Mouse (Mus musculus): Measurements from ENCODE around the gene Tpmt. TPM values are rescaled to one million over a fixed set of nuclear protein-coding genes. Genes with fewer than 3 reads are reported as not detected.

The Tpmt gene
- total and polyA plus RNA-seq, 3 experiments = 1.6 to 3.6 (median 3.1) TPM

DNA sequence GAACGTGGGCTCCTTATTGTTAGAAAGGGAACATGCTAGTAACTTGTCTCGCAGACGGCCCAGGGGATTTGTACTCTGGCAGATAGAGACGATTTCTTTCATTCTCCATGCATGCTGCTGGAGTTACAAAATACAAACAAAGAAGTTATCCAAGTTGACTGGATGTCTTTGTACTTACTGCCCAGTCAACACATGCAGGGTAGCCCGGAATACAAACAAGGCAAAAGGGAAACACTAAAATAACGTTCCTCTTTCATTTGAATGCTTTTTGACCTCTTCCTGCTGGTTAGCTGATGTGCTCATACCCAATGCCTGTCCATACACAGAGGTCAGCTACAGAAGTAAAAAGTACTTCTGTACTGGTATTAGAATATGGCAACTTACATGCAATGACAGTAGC lies 6.6 kb downstream of the Tpmt start:
- DNase-seq (ENCODE audit: extremely low read depth) = no peak
- Histone ChIP-seq H3K9me3 (replicated peaks; ENCODE audit: low read length) (no peaks in the 10 kb centered on the region), H3K4me1 (ENCODE audit: control insufficient read depth in 1 of 2, insufficient read depth in 2 of 2) (peaks cover 3 to 10% of the 10 kb centered on the region in 2 experiments), H3K9ac (ENCODE audit: insufficient read depth, low read depth) (no peak overlapping the region), H3K27me3 (replicated peaks) (no peaks in the 10 kb centered on the region), H3K27ac (ENCODE audit: insufficient read depth, low read depth) (no peak overlapping the region), H3K79me2 (replicated peaks; ENCODE audit: control insufficient read depth, extremely low read depth, insufficient read depth, poor library complexity, severe bottlenecking) (no peaks in the 10 kb centered on the region), H3K4me3 (replicated peaks in 1 of 3; ENCODE audit: low read depth in 2 of 3, low read length in 2 of 3, poor library complexity in 1 of 3) (no peak overlapping the region), H3K4me2 (ENCODE audit: insufficient read depth, low read depth, poor library complexity, severe bottlenecking) (no peak overlapping the region), H3K36me3 (replicated peaks in 1 of 2; ENCODE audit: control insufficient read depth in 1 of 2, insufficient read depth in 1 of 2, low read length in 1 of 2) (peaks cover 0 to 3% of the 10 kb centered on the region in 2 experiments)
- in situ Hi-C loops (cut with MboI; ENCODE audit: low pct_ligation_motif_present, low pct_unique_long_range_greater_than_20kb, low sequenced_read_pairs) (no loop called here), dilution Hi-C loops (cut with MboI; ENCODE audit: extremely low pct_ligation_motif_present, extremely low pct_unique_long_range_greater_than_20kb, low sequenced_read_pairs) (no loop called here)
- TF ChIP-seq TBP (conservative IDR thresholded peaks at IDR 0.05; ENCODE audit: low read depth, low read length) = no peak
- no peak for TF ChIP-seq CHD1 (IDR thresholded peaks at IDR 0.05; ENCODE audit: low read depth, low read length)
- TF ChIP-seq EP300 (IDR thresholded peaks at IDR 0.05; ENCODE audit: low read length) = no peak
- no peak for TF ChIP-seq PAX5 (IDR thresholded peaks at IDR 0.05; ENCODE audit: low read length)
- TF ChIP-seq GABPA (IDR thresholded peaks at IDR 0.05; ENCODE audit: insufficient replicate concordance, low read depth, low read length) = no peak
- no peak for TF ChIP-seq USF2 (conservative IDR thresholded peaks at IDR 0.05; ENCODE audit: low read depth, low read length)
- no peak for TF ChIP-seq NRF1 (IDR thresholded peaks at IDR 0.05; ENCODE audit: low read depth, low read length)
- no peak for TF ChIP-seq MAX (IDR thresholded peaks at IDR 0.05; ENCODE audit: low read length)
- TF ChIP-seq ZMIZ1 (IDR thresholded peaks at IDR 0.05; ENCODE audit: low read depth, low read length) = no peak
- no peak for TF ChIP-seq SMC3 (IDR thresholded peaks at IDR 0.05; ENCODE audit: low read depth, low read length)
- no peak for TF ChIP-seq MAFK (IDR thresholded peaks at IDR 0.05; ENCODE audit: insufficient replicate concordance, low read length)
- TF ChIP-seq JUN (IDR thresholded peaks at IDR 0.05; ENCODE audit: insufficient read depth, low read depth, low read length) = no peak
- no peak for TF ChIP-seq IRF4 (IDR thresholded peaks at IDR 0.05; ENCODE audit: low read depth, low read length)
- TF ChIP-seq USF1 (IDR thresholded peaks at IDR 0.05; ENCODE audit: low read depth, low read length) = no peak
- no peak for TF ChIP-seq RAD21 (IDR thresholded peaks at IDR 0.05; ENCODE audit: low read depth, low read length)
- no peak for TF ChIP-seq JUND (conservative IDR thresholded peaks at IDR 0.05; ENCODE audit: low read depth, low read length)
- no peak for TF ChIP-seq MEF2A (IDR thresholded peaks at IDR 0.05; ENCODE audit: borderline replicate concordance, low read depth, low read length)
- TF ChIP-seq POLR2A (IDR thresholded peaks at IDR 0.05; ENCODE audit: low read depth, low read length) = no peak

DNA sequence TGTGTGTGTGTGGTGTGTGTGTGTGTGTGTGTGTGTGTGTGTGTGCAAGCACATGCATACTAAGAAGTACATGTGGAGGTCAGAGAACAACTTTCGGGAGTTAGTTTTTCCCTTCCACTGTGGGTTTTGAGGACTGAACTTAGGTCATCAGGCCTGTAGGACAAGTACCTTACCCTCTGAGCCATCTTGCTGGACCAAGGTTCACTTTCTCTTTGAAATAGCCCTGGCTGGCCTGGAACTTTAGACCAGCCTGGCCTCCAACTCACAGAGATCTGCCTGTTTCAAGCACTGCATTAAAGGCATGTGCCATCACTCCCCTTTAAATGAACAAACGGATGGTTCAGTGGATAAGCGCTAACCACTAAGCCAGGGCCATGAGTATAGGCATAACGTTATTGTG lies 10.9 kb downstream of the Tpmt start:
- dilution Hi-C loops (cut with MboI; ENCODE audit: extremely low pct_ligation_motif_present, extremely low pct_unique_long_range_greater_than_20kb, low sequenced_read_pairs) = no loop called here
- Histone ChIP-seq H3K4me3 (replicated peaks in 1 of 3; ENCODE audit: low read depth in 2 of 3, low read length in 2 of 3, poor library complexity in 1 of 3) (no peak overlapping the region), H3K9me3 (replicated peaks; ENCODE audit: low read length) (no peaks in the 10 kb centered on the region), H3K27ac (ENCODE audit: insufficient read depth, low read depth) (no peak overlapping the region), H3K4me1 (ENCODE audit: control insufficient read depth in 1 of 2, insufficient read depth in 2 of 2) (peaks cover 0 to 3% of the 10 kb centered on the region in 2 experiments; a peak in 2 of 4 replicates), H3K9ac (ENCODE audit: insufficient read depth, low read depth) (no peak overlapping the region), H3K4me2 (ENCODE audit: insufficient read depth, low read depth, poor library complexity, severe bottlenecking) (no peak overlapping the region), H3K27me3 (replicated peaks) (no peaks in the 10 kb centered on the region), H3K79me2 (replicated peaks; ENCODE audit: control insufficient read depth, extremely low read depth, insufficient read depth, poor library complexity, severe bottlenecking) (no peaks in the 10 kb centered on the region), H3K36me3 (replicated peaks in 1 of 2; ENCODE audit: control insufficient read depth in 1 of 2, insufficient read depth in 1 of 2, low read length in 1 of 2) (peaks cover 0 to 3% of the 10 kb centered on the region in 2 experiments)
- in situ Hi-C loops (cut with MboI; ENCODE audit: low pct_ligation_motif_present, low pct_unique_long_range_greater_than_20kb, low sequenced_read_pairs) = no loop called here
- no peak for DNase-seq (ENCODE audit: extremely low read depth)
- no peak for TF ChIP-seq PAX5 (IDR thresholded peaks at IDR 0.05; ENCODE audit: low read length)
- no peak for TF ChIP-seq NRF1 (IDR thresholded peaks at IDR 0.05; ENCODE audit: low read depth, low read length)
- TF ChIP-seq ZMIZ1 (IDR thresholded peaks at IDR 0.05; ENCODE audit: low read depth, low read length) = no peak
- no peak for TF ChIP-seq SIN3A (IDR thresholded peaks at IDR 0.05; ENCODE audit: low read length)
- no peak for TF ChIP-seq UBTF (IDR thresholded peaks at IDR 0.05; ENCODE audit: low read depth, low read length)
- no peak for TF ChIP-seq RCOR1 (conservative IDR thresholded peaks at IDR 0.05; ENCODE audit: low read depth, low read length)
- no peak for TF ChIP-seq MEF2A (IDR thresholded peaks at IDR 0.05; ENCODE audit: borderline replicate concordance, low read depth, low read length)
- TF ChIP-seq MAX (IDR thresholded peaks at IDR 0.05; ENCODE audit: low read length) = no peak
- TF ChIP-seq MXI1 (IDR thresholded peaks at IDR 0.05; ENCODE audit: low read depth, low read length) = no peak
- no peak for TF ChIP-seq HCFC1 (IDR thresholded peaks at IDR 0.05; ENCODE audit: low read depth, low read length)
- no peak for TF ChIP-seq JUN (IDR thresholded peaks at IDR 0.05; ENCODE audit: insufficient read depth, low read depth, low read length)
- no peak for TF ChIP-seq USF2 (conservative IDR thresholded peaks at IDR 0.05; ENCODE audit: low read depth, low read length)
- no peak for TF ChIP-seq E2F4 (IDR thresholded peaks at IDR 0.05; ENCODE audit: insufficient replicate concordance, low read depth, low read length)
- no peak for TF ChIP-seq CHD2 (IDR thresholded peaks at IDR 0.05; ENCODE audit: low read length)
- no peak for TF ChIP-seq JUND (conservative IDR thresholded peaks at IDR 0.05; ENCODE audit: low read depth, low read length)

Data from CH12.LX (cell line).